Mouse (Mus musculus): Measurements from ENCODE around the gene Ankrd63.

GRCm38 (mm10) chr2:118729816-118730621 is 26.3 kb upstream of the Ankrd63 start:
- TF ChIP-seq CTCF (IDR thresholded peaks at IDR 0.05; ENCODE audit: insufficient read depth, low read length): no peak
- no peak for TF ChIP-seq POLR2A (IDR thresholded peaks at IDR 0.05; ENCODE audit: borderline replicate concordance, extremely low read depth, low read depth, low read length)

Measured in lung, adult 2 months (tissue).